Mouse (Mus musculus): ENCODE results near the gene Nanos2. TPM values are rescaled to one million over a fixed set of nuclear protein-coding genes. Genes with fewer than 3 reads are reported as not detected.

Nanos2 gene
- polyA plus RNA-seq, 1 experiment: 0.07 TPM

DNA sequence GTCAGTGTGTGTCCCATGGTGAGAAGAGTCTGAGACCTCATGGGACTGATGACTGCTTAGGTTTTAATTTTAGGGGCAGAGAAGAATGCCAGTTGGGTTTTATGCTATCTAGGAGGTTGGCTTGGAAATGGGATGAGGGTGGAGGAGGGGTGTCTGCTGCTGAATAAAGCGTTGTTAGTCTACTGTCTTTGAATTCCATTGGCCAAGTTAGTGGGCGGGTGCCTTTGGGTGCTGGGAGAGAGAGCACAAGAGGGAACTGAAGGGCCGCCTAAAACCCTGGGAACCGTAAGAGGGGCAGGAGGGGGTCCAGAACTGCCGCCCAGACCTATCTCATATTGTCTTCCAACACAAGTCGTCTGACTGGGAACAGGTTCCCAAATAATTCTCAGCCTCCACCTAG is 1.6 kb downstream of the Nanos2 start:
- no peak for DNase-seq
- no peak overlapping the region for H3K4me3 ChIP-seq (replicated peaks; ENCODE audit: extremely low read depth, low read depth, low read length)
- TF ChIP-seq POLR2A (IDR thresholded peaks at IDR 0.05; ENCODE audit: borderline replicate concordance, extremely low read depth, low read depth, low read length): no peak
- TF ChIP-seq CTCF (IDR thresholded peaks at IDR 0.05; ENCODE audit: insufficient read depth, low read length): no peak
- no peaks in the 10 kb centered on the region for H3K4me1 ChIP-seq (ENCODE audit: control insufficient read depth, insufficient read depth, low read length)
- 54% methylated on average over 6 of the region's 6 CpGs for WGBS

DNA sequence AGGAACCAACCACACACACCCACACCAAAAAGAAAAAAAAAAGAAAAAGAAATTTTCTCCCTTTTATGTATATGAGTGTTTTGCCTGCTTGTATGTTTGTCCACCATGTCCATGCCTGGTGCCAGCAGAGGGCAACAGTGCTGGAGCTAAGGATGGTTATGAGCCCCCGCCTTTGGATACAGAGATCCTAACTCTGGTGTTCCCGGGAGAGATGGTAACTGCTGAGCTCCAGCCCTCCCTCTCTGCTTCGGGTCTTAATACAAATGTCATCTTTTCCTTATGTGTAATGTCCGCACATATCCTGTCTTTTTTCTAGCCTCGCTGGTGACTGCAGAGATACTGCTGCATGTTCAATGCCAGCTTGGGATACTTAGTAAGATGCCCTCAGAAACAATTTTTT is 2.8 kb downstream of the Nanos2 start:
- TF ChIP-seq CTCF (IDR thresholded peaks at IDR 0.05; ENCODE audit: insufficient read depth, low read length) (no peak), POLR2A (IDR thresholded peaks at IDR 0.05; ENCODE audit: borderline replicate concordance, extremely low read depth, low read depth, low read length) (no peak)
- WGBS: 7% methylated on average over 5 of the region's 5 CpGs
- H3K4me1 ChIP-seq (ENCODE audit: control insufficient read depth, insufficient read depth, low read length): no peaks in the 10 kb centered on the region
- DNase-seq: no peak
- no peak overlapping the region for H3K4me3 ChIP-seq (replicated peaks; ENCODE audit: extremely low read depth, low read depth, low read length)

GRCm38 (mm10) chr7:18990601-18991295 is 3.5 kb downstream of the Nanos2 start, which contains the start of gene Mypop:
Mypop (plus strand) TSS chr7:18991245.
- peak; percentile 97 for DNase-seq
- TF ChIP-seq CTCF (IDR thresholded peaks at IDR 0.05; ENCODE audit: insufficient read depth, low read length) (no peak), POLR2A (IDR thresholded peaks at IDR 0.05; ENCODE audit: borderline replicate concordance, extremely low read depth, low read depth, low read length) (peak; percentile 80; the same call in 1 of the 2 replicates)
- H3K4me1 ChIP-seq (ENCODE audit: control insufficient read depth, insufficient read depth, low read length): no peaks in the 10 kb centered on the region
- peak within 1 kb of the TSS; percentile 32 for H3K4me3 ChIP-seq (replicated peaks; ENCODE audit: extremely low read depth, low read depth, low read length)
- under 1% methylated on average over 37 of the region's 37 CpGs for WGBS

- no peak for TF ChIP-seq POLR2A (IDR thresholded peaks at IDR 0.05; ENCODE audit: borderline replicate concordance, extremely low read depth, low read depth, low read length)
- TF ChIP-seq CTCF (IDR thresholded peaks at IDR 0.05; ENCODE audit: insufficient read depth, low read length): no peak
- peak; percentile 33 for DNase-seq
- Histone ChIP-seq H3K4me1 (ENCODE audit: control insufficient read depth, insufficient read depth, low read length) (no peaks in the 10 kb centered on the region), H3K4me3 (replicated peaks; ENCODE audit: extremely low read depth, low read depth, low read length) (peak overlapping the region; percentile 32)
- WGBS: 2% methylated on average over 59 of the region's 59 CpGs
Measured at GRCm38 (mm10) chr7:18991660-18992293, 4.6 kb downstream of the Nanos2 start.

DNA sequence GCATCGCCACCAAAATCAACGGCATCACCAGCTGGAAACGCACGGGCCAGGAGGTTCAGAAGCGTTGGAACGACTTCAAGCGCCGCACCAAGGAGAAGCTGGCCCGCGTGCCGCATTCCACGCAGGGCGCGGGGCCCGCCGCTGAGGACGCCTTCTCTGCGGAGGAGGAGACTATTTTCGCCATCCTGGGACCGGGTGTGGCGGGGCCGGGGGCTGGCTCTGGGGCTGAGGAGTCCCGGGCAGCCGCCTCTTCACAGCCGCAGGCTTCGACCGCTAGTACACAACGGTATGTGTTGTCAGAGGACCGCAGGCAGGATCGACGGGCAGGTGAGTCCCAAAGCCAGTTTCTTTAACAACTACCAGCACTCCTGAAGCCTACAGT is 5.1 kb downstream of the Nanos2 start:
- peak overlapping the region; percentile 32 for H3K4me3 ChIP-seq (replicated peaks; ENCODE audit: extremely low read depth, low read depth, low read length)
- H3K4me1 ChIP-seq (ENCODE audit: control insufficient read depth, insufficient read depth, low read length): no peaks in the 10 kb centered on the region
- no peak for TF ChIP-seq POLR2A (IDR thresholded peaks at IDR 0.05; ENCODE audit: borderline replicate concordance, extremely low read depth, low read depth, low read length)
- no peak for TF ChIP-seq CTCF (IDR thresholded peaks at IDR 0.05; ENCODE audit: insufficient read depth, low read length)
- peak; percentile 35 for DNase-seq
- WGBS: 3% methylated on average over 31 of the region's 31 CpGs

DNA sequence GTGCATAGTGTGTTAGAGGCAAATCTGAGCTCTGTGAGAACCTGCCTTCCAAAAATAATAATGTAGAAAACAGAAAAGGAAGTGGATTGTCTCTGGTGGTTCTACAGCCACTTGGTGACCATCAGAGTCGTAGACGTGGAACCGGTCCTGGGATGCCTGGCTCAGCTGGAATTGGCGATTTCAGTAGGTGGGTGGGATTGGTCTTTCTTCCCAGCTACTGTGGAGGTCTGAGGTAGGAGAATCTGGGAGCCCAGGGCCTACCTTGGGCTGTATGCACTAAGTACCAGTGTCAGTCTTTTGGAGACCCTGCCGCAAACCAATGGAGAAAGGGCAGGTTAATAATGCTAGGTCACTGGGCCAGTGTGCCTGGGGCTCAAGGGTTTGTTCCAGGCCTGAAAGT is 5.8 kb downstream of the Nanos2 start:
- WGBS: 89% methylated on average over 5 of the region's 5 CpGs
- no peak for DNase-seq
- no peak for TF ChIP-seq POLR2A (IDR thresholded peaks at IDR 0.05; ENCODE audit: borderline replicate concordance, extremely low read depth, low read depth, low read length)
- no peak for TF ChIP-seq CTCF (IDR thresholded peaks at IDR 0.05; ENCODE audit: insufficient read depth, low read length)

DNA sequence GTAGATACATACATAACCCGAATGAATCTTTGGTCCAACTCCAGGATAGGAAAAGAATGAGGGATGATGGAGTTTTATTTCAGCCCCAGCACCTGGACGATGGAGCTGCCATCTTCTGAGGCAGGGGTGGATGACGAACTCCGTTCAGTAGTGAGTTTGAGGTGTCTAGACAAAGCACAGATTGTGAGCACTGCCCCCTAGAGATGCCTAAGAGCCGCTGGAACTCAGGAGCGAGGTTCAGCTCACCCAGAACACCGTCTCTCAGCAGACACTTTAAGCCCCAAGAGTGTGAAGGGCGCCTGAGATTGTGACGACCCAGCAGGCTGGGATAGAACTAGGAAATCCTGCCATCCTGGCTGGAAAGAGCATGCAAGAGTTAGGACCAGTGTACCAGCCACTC is 11.6 kb downstream of the Nanos2 start:
- no peak overlapping the region for H3K4me3 ChIP-seq (replicated peaks; ENCODE audit: extremely low read depth, low read depth, low read length)
- TF ChIP-seq POLR2A (IDR thresholded peaks at IDR 0.05; ENCODE audit: borderline replicate concordance, extremely low read depth, low read depth, low read length) (no peak), CTCF (IDR thresholded peaks at IDR 0.05; ENCODE audit: insufficient read depth, low read length) (peak; percentile 13; the same call in 1 of the 2 replicates)
- peaks cover 10% of the 10 kb centered on the region; the same call in 1 of the 2 replicates for H3K4me1 ChIP-seq (ENCODE audit: control insufficient read depth, insufficient read depth, low read length)
- WGBS: 41% methylated on average over 9 of the region's 9 CpGs
- DNase-seq: no peak

More for the DNA sequence above, 5.8 kb downstream of the Nanos2 start:
- no peak overlapping the region for H3K4me3 ChIP-seq (replicated peaks; ENCODE audit: extremely low read depth, low read depth, low read length)
- H3K4me1 ChIP-seq (ENCODE audit: control insufficient read depth, insufficient read depth, low read length): no peaks in the 10 kb centered on the region

DNA sequence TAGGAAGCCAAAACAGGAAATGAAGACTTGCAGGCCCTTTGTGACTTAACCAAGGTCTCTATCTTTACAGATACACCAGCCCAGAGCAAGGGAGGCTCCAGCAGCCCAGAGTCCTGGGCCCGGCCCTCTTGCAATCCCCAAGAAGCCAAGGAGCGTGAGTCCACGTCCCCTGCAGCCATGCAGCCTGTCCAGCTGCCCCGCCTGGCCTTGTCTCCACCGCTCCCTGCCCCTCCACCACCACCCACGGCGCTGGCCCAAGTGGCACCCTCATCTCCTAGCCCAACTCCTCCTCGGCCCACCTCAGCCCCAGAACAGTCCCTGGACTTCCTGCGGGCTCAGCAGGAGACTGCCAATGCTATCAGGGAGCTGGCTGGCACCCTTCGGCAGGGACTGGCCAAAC is 13.2 kb downstream of the Nanos2 start:
- peaks cover 10% of the 10 kb centered on the region; the same call in 1 of the 2 replicates for H3K4me1 ChIP-seq (ENCODE audit: control insufficient read depth, insufficient read depth, low read length)
- H3K4me3 ChIP-seq (replicated peaks; ENCODE audit: extremely low read depth, low read depth, low read length): peak overlapping the region; percentile 61
- DNase-seq: no peak
- TF ChIP-seq POLR2A (IDR thresholded peaks at IDR 0.05; ENCODE audit: borderline replicate concordance, extremely low read depth, low read depth, low read length): no peak
- no peak for TF ChIP-seq CTCF (IDR thresholded peaks at IDR 0.05; ENCODE audit: insufficient read depth, low read length)
- 35% methylated on average over 10 of the region's 10 CpGs for WGBS

- 22% methylated on average over 18 of the region's 18 CpGs for WGBS
- TF ChIP-seq POLR2A (IDR thresholded peaks at IDR 0.05; ENCODE audit: borderline replicate concordance, extremely low read depth, low read depth, low read length) (peak; percentile 79; the same call in 1 of the 2 replicates), CTCF (IDR thresholded peaks at IDR 0.05; ENCODE audit: insufficient read depth, low read length) (no peak)
- DNase-seq: no peak
- H3K4me3 ChIP-seq (replicated peaks; ENCODE audit: extremely low read depth, low read depth, low read length): peak overlapping the region; percentile 61
- peaks cover 10% of the 10 kb centered on the region for H3K4me1 ChIP-seq (ENCODE audit: control insufficient read depth, insufficient read depth, low read length)
Measured at GRCm38 (mm10) chr7:19001066-19001806, 14.0 kb downstream of the Nanos2 start.
